Mouse (Mus musculus) heart, postnatal 25 days (tissue): ENCODE measurements at regions not wholly inside any gene's neighbourhood (a gene's known extent, or its start where the extent isn't known, plus 50 kb on each side); places are given as distances from the start of the nearest gene placed in this dataset.
"Not testable (repeated sequence)": the region's sequence is repeated elsewhere in the genome, so short reads cannot be mapped to it uniquely, and the experiment has no call there.

ENCODE experiments used
- DNase-seq: peaks from one replicate; pipeline ENCODE4 v3.0.0; 2022; ENCODE audit warnings: low spot score
- intact Hi-C: fragments of 180-260 bp; cut with DNase I; formaldehyde crosslinking; loops from one replicate; pipeline ENCODE4 v1.15.1; 2025

- DNase-seq, result no peak
- intact Hi-C loops, result no loop called here
Observed at GRCm38 (mm10) chr13:115911524-115912459, 397.7 kb downstream of the Isl1 start.

- DNase-seq, result no peak
- intact Hi-C loops, result no loop called here
Observed at GRCm38 (mm10) chr13:115910866-115911449, 398.5 kb downstream of the Isl1 start.

GRCm38 (mm10) chr13:115880616-115881015 lies 428.9 kb downstream of the Isl1 start:
- DNase-seq, result no peak
- intact Hi-C loops, result no loop called here

- intact Hi-C loops, result no loop called here
- DNase-seq, result no peak
Observed at GRCm38 (mm10) chr13:115860480-115860879, 449.0 kb downstream of the Isl1 start.

- DNase-seq, result no peak
- intact Hi-C loops, result no loop called here
Observed at GRCm38 (mm10) chr13:115856632-115857031, 452.9 kb downstream of the Isl1 start.

GRCm38 (mm10) chr13:115852689-115853356 lies 456.7 kb downstream of the Isl1 start:
- intact Hi-C loops, result no loop called here
- DNase-seq, result no peak

GRCm38 (mm10) chr13:115843121-115843520 lies 466.4 kb downstream of the Isl1 start:
- no peak for DNase-seq
- intact Hi-C loops, result no loop called here

GRCm38 (mm10) chr13:115836203-115836768 lies 473.2 kb downstream of the Isl1 start:
- no peak for DNase-seq
- intact Hi-C loops, result no loop called here

GRCm38 (mm10) chr13:115825191-115825590 lies 484.3 kb downstream of the Isl1 start:
- no peak for DNase-seq
- intact Hi-C loops, result no loop called here

GRCm38 (mm10) chr13:115822527-115822926 lies 487.0 kb downstream of the Isl1 start:
- intact Hi-C loops, result no loop called here
- DNase-seq, result no peak

- intact Hi-C loops, result no loop called here
- DNase-seq, result no peak
Observed at GRCm38 (mm10) chr13:115814211-115814610, 495.3 kb downstream of the Isl1 start.

GRCm38 (mm10) chr13:115799294-115799693 lies 510.2 kb downstream of the Isl1 start:
- DNase-seq, result no peak
- intact Hi-C loops, result no loop called here

GRCm38 (mm10) chr13:115751271-115751670 lies 558.2 kb downstream of the Isl1 start:
- DNase-seq, result no peak
- intact Hi-C loops, result no loop called here

GRCm38 (mm10) chr13:115742080-115742479 lies 567.4 kb downstream of the Isl1 start:
- intact Hi-C loops, DNase-seq: not testable (repeated sequence)

GRCm38 (mm10) chr13:115727986-115728385 lies 581.5 kb downstream of the Isl1 start:
- intact Hi-C loops, result no loop called here
- DNase-seq, result no peak

- DNase-seq, result no peak
- intact Hi-C loops, result no loop called here
Observed at GRCm38 (mm10) chr13:115725356-115725952, 584.0 kb downstream of the Isl1 start.

GRCm38 (mm10) chr13:115719276-115719675 lies 590.2 kb downstream of the Isl1 start:
- intact Hi-C loops, result no loop called here

GRCm38 (mm10) chr13:115718859-115719258 lies 590.6 kb downstream of the Isl1 start:
- DNase-seq, result no peak
- intact Hi-C loops, result no loop called here

More at GRCm38 (mm10) chr13:115719276-115719675, 590.2 kb downstream of the Isl1 start:
- DNase-seq, result no peak

GRCm38 (mm10) chr13:115696197-115696596 lies 594.4 kb upstream of the Itga1 start:
- intact Hi-C loops, result no loop called here
- no peak for DNase-seq

- DNase-seq, result no peak
- intact Hi-C loops, result no loop called here
Observed at GRCm38 (mm10) chr13:115687426-115687825, 585.7 kb upstream of the Itga1 start.
